Mouse (Mus musculus): ENCODE measurements at regions not wholly inside any gene's neighbourhood (a gene's known extent, or its start where the extent isn't known, plus 50 kb on each side); places are given as distances from the start of the nearest gene placed in this dataset.

- WGBS: 70% methylated on average over 3 of the region's 3 CpGs
- ATAC-seq (ENCODE audit: borderline replicate concordance, extremely low read depth, low FRiP score, low TSS enrichment): no peak
- no peaks in the 10 kb centered on the region for H3K4me1 ChIP-seq
Measured at GRCm38 (mm10) chr14:99435512-99435911, 137.0 kb downstream of the Klf5 start.

GRCm38 (mm10) chr14:99436051-99436450 is 137.6 kb downstream of the Klf5 start:
- H3K4me1 ChIP-seq: no peaks in the 10 kb centered on the region
- no peak overlapping the region for H3K4me2 ChIP-seq
- no peak for ATAC-seq (ENCODE audit: borderline replicate concordance, extremely low read depth, low FRiP score, low TSS enrichment)
- no peaks in the 10 kb centered on the region for H3K27me3 ChIP-seq
- no peak overlapping the region for H3K27ac ChIP-seq
- no peak overlapping the region for H3K9ac ChIP-seq
- 65% methylated on average over 1 of the region's 1 CpGs for WGBS
- no peaks in the 10 kb centered on the region for H3K36me3 ChIP-seq
- no peaks in the 10 kb centered on the region for H3K9me3 ChIP-seq
- H3K4me3 ChIP-seq: no peak overlapping the region

More at GRCm38 (mm10) chr14:99435512-99435911, 137.0 kb downstream of the Klf5 start:
- Histone ChIP-seq H3K27me3 (no peaks in the 10 kb centered on the region), H3K4me3 (no peak overlapping the region), H3K36me3 (no peaks in the 10 kb centered on the region), H3K9ac (no peak overlapping the region), H3K4me2 (no peak overlapping the region), H3K27ac (no peak overlapping the region), H3K9me3 (no peaks in the 10 kb centered on the region)

GRCm38 (mm10) chr14:99449112-99449511 is 150.6 kb downstream of the Klf5 start:
- no peak overlapping the region for H3K4me3 ChIP-seq
- H3K9ac ChIP-seq: no peak overlapping the region
- 48% methylated on average over 5 of the region's 5 CpGs for WGBS
- no peak overlapping the region for H3K27ac ChIP-seq
- H3K27me3 ChIP-seq: no peaks in the 10 kb centered on the region
- ATAC-seq (ENCODE audit: borderline replicate concordance, extremely low read depth, low FRiP score, low TSS enrichment): no peak
- no peaks in the 10 kb centered on the region for H3K9me3 ChIP-seq
- no peak overlapping the region for H3K4me2 ChIP-seq
- H3K36me3 ChIP-seq: no peaks in the 10 kb centered on the region
- H3K4me1 ChIP-seq: no peaks in the 10 kb centered on the region

- Histone ChIP-seq H3K4me3 (no peak overlapping the region), H3K36me3 (no peaks in the 10 kb centered on the region), H3K9ac (no peak overlapping the region), H3K4me2 (no peak overlapping the region), H3K4me1 (no peaks in the 10 kb centered on the region), H3K9me3 (no peaks in the 10 kb centered on the region), H3K27ac (no peak overlapping the region), H3K27me3 (no peaks in the 10 kb centered on the region)
- ATAC-seq (ENCODE audit: borderline replicate concordance, extremely low read depth, low FRiP score, low TSS enrichment): no peak
- 79% methylated on average over 5 of the region's 5 CpGs for WGBS
Measured at GRCm38 (mm10) chr14:99449870-99450269, 151.4 kb downstream of the Klf5 start.

GRCm38 (mm10) chr14:99451110-99451795 is 152.8 kb downstream of the Klf5 start:
- Histone ChIP-seq H3K4me2 (no peak overlapping the region), H3K4me1 (no peaks in the 10 kb centered on the region), H3K36me3 (no peaks in the 10 kb centered on the region), H3K4me3 (no peak overlapping the region), H3K27me3 (no peaks in the 10 kb centered on the region), H3K9ac (no peak overlapping the region), H3K27ac (no peak overlapping the region), H3K9me3 (no peaks in the 10 kb centered on the region)
- WGBS: 84% methylated on average over 11 of the region's 11 CpGs
- ATAC-seq (ENCODE audit: borderline replicate concordance, extremely low read depth, low FRiP score, low TSS enrichment): no peak

GRCm38 (mm10) chr14:99453916-99454315 is 155.4 kb downstream of the Klf5 start:
- Histone ChIP-seq H3K9ac (no peak overlapping the region), H3K4me3 (no peak overlapping the region), H3K27me3 (no peaks in the 10 kb centered on the region), H3K36me3 (no peaks in the 10 kb centered on the region), H3K9me3 (no peaks in the 10 kb centered on the region), H3K4me2 (no peak overlapping the region), H3K27ac (no peak overlapping the region), H3K4me1 (no peaks in the 10 kb centered on the region)
- ATAC-seq (ENCODE audit: borderline replicate concordance, extremely low read depth, low FRiP score, low TSS enrichment): no peak
- 79% methylated on average over 12 of the region's 12 CpGs for WGBS

- Histone ChIP-seq H3K4me2 (no peak overlapping the region), H3K36me3 (no peaks in the 10 kb centered on the region), H3K4me1 (no peaks in the 10 kb centered on the region), H3K4me3 (no peak overlapping the region), H3K27ac (no peak overlapping the region), H3K9me3 (no peaks in the 10 kb centered on the region), H3K9ac (no peak overlapping the region), H3K27me3 (no peaks in the 10 kb centered on the region)
- WGBS: 88% methylated on average over 10 of the region's 10 CpGs
- ATAC-seq (ENCODE audit: borderline replicate concordance, extremely low read depth, low FRiP score, low TSS enrichment): no peak
Measured at GRCm38 (mm10) chr14:99456555-99456954, 158.1 kb downstream of the Klf5 start.

- Histone ChIP-seq H3K27me3 (no peaks in the 10 kb centered on the region), H3K4me3 (no peak overlapping the region), H3K4me1 (no peaks in the 10 kb centered on the region), H3K9me3 (no peaks in the 10 kb centered on the region), H3K27ac (no peak overlapping the region), H3K9ac (no peak overlapping the region), H3K4me2 (no peak overlapping the region), H3K36me3 (no peaks in the 10 kb centered on the region)
- WGBS: 83% methylated on average over 6 of the region's 6 CpGs
- ATAC-seq (ENCODE audit: borderline replicate concordance, extremely low read depth, low FRiP score, low TSS enrichment): no peak
Measured at GRCm38 (mm10) chr14:99457573-99457972, 159.1 kb downstream of the Klf5 start.

- Histone ChIP-seq H3K4me3 (no peak overlapping the region), H3K4me2 (no peak overlapping the region), H3K9me3 (no peaks in the 10 kb centered on the region), H3K4me1 (no peaks in the 10 kb centered on the region), H3K27me3 (no peaks in the 10 kb centered on the region), H3K9ac (no peak overlapping the region), H3K27ac (no peak overlapping the region), H3K36me3 (no peaks in the 10 kb centered on the region)
- ATAC-seq (ENCODE audit: borderline replicate concordance, extremely low read depth, low FRiP score, low TSS enrichment): no peak
- WGBS: 84% methylated on average over 2 of the region's 2 CpGs
Measured at GRCm38 (mm10) chr14:99472111-99472510, 173.6 kb downstream of the Klf5 start.

GRCm38 (mm10) chr14:99475271-99475670 is 176.8 kb downstream of the Klf5 start:
- no peak overlapping the region for H3K4me2 ChIP-seq
- no peak overlapping the region for H3K4me3 ChIP-seq
- no peaks in the 10 kb centered on the region for H3K36me3 ChIP-seq
- ATAC-seq (ENCODE audit: borderline replicate concordance, extremely low read depth, low FRiP score, low TSS enrichment): no peak
- H3K27me3 ChIP-seq: no peaks in the 10 kb centered on the region
- no peaks in the 10 kb centered on the region for H3K4me1 ChIP-seq
- no peak overlapping the region for H3K27ac ChIP-seq
- 57% methylated on average over 8 of the region's 8 CpGs for WGBS
- H3K9ac ChIP-seq: no peak overlapping the region
- no peaks in the 10 kb centered on the region for H3K9me3 ChIP-seq

GRCm38 (mm10) chr14:99480325-99481077 is 182.0 kb downstream of the Klf5 start:
- H3K4me3 ChIP-seq: no peak overlapping the region
- 49% methylated on average over 10 of the region's 10 CpGs for WGBS
- no peaks in the 10 kb centered on the region for H3K4me1 ChIP-seq
- H3K4me2 ChIP-seq: no peak overlapping the region
- no peaks in the 10 kb centered on the region for H3K27me3 ChIP-seq
- H3K36me3 ChIP-seq: no peaks in the 10 kb centered on the region
- no peak overlapping the region for H3K9ac ChIP-seq
- no peak for ATAC-seq (ENCODE audit: borderline replicate concordance, extremely low read depth, low FRiP score, low TSS enrichment)
- no peaks in the 10 kb centered on the region for H3K9me3 ChIP-seq
- H3K27ac ChIP-seq: no peak overlapping the region

- H3K9me3 ChIP-seq: no peaks in the 10 kb centered on the region
- no peak for ATAC-seq (ENCODE audit: borderline replicate concordance, extremely low read depth, low FRiP score, low TSS enrichment)
- no peaks in the 10 kb centered on the region for H3K36me3 ChIP-seq
- no peak overlapping the region for H3K4me2 ChIP-seq
- no peaks in the 10 kb centered on the region for H3K4me1 ChIP-seq
- no peak overlapping the region for H3K9ac ChIP-seq
- H3K27me3 ChIP-seq: no peaks in the 10 kb centered on the region
- no peak overlapping the region for H3K4me3 ChIP-seq
- 42% methylated on average over 6 of the region's 6 CpGs for WGBS
- H3K27ac ChIP-seq: no peak overlapping the region
Measured at GRCm38 (mm10) chr14:99487981-99488380, 189.5 kb downstream of the Klf5 start.
